Mouse (Mus musculus) ES-CJ7 (cell line): Measurements from ENCODE around the gene Alg12.

Source experiments
- DNase-seq: peaks from one replicate; pipeline ENCODE4 v3.0.0; 2011; ENCODE audit warnings: low read depth, low spot score

Gene Alg12

DNA sequence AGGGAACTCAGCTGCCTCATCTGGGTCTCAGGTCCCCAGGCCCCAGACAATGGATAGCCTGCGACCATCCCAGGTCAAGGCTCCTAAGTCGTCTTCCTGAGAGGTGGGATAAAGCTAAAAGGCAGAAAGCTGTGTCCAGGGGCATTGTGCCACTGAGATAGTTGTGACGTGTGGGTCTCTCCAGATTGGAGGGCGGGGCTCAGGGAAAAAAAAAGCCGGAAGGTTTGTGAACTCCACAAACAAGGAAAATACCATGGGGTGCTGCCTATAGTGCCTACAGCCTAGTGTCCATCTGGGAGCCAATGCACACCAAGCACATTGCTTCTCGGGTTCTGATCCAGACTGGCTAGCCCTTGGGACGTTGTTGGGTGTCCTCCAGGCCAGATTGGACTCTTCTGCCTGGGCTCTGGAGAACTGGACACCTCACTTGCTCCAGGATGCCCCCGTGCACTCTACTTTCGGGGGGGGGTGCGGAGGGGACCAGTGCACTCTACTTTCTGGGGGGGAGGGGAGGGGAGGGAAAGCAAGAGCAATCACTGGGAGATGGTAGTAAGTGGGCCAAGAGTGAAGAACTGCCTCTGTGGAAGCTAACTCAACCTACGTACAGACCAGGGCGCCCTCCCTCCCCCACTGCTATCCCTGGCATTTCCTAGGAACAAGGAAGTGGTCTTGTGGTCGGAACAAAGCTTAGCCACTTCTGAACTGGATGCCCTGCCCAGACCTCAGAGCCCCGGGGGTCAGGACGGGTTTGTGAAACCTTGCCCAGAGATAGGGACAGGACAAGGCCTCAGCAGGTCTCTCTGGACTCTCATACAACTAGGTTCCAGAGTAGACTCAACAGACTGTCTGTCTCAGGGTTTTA, 36.1 kb upstream of the Alg12 start:
- DNase-seq = peak; percentile 47

GRCm38 (mm10) chr15:88854119-88854968, 35.2 kb upstream of the Alg12 start:
- DNase-seq = peak; percentile 62

- no peak for DNase-seq
These were observed 34.0 kb upstream of the Alg12 start for GRCm38 (mm10) chr15:88853106-88853505.

DNA sequence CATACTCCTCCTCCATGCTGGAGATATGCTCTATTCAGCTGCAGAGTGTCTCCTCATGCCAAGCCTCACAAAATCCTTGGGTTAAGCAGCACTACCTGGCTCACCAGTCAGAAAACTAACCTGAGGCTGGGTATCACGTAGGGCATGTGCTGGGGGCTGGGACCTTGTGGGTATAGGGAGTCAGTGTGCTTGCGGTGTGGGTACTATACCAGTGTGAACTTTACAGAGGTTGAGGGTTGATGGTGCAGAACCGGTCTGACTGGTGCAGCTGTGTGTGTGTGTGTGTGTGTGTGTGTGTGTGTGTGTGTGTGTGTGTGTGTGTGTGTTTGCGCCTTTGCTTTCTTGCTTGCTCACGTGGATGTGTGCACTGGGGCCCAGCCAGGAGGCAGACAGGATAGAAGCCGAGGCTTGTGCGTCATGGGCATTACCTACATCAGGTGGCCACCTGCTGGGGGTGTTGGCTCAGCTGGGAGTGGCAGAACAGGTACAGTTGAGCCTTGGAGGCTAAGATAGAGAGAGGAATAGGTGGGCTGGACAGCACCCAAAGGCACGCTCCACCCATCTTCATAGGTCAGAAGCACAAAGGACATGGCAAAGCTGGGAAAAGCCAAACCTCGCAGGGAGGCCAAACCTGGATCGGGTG, 32.5 kb upstream of the Alg12 start:
- DNase-seq = no peak

DNA sequence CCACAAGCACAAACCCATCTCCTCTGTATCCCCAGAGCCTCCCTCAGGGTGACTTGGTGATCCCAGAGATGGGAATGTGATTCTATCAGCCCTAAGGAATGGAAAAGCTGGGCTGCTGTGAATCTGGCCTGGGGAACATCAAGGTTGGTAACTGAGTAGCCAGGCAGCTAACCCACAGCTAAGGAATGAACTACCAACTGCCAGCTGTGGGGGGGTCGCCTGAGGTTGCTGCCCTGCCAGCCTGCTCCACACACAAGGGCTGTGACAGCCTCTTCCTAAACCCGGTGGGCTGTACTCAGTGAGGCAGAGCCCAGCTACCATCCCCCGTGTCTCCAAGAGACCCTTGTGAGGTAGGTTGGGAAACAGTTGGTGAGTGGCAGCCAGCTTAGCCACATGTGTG, 32.0 kb upstream of the Alg12 start:
- no peak for DNase-seq

GRCm38 (mm10) chr15:88850146-88850826, 31.2 kb upstream of the Alg12 start:
- no peak for DNase-seq

DNA sequence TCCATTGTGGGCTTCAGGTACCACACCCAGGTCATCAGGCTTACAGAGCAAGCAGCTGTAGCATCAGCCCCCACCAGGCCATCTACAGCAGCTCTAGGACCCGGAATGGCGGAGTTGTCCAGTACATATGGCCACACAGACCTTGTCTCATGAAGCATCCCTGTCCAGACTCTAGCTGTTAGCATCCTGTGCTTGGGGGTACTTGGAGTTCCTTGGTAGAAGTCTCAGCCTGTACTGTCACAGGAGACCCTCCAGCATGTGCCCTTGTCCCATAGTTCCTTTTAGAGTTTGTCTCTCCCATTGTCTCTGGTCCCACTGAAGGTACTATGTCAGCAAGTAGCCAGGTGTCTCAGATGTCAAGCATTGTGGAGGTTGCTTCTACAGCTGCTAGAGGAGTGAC, 30.5 kb upstream of the Alg12 start:
- no peak for DNase-seq

- DNase-seq = no peak
These were observed 29.5 kb upstream of the Alg12 start for GRCm38 (mm10) chr15:88848661-88849060.

- no peak for DNase-seq
These were observed 25.8 kb upstream of the Alg12 start for GRCm38 (mm10) chr15:88844966-88845365.

GRCm38 (mm10) chr15:88843486-88844097, 24.5 kb upstream of the Alg12 start:
- DNase-seq = no peak

GRCm38 (mm10) chr15:88842300-88842673, 23.2 kb upstream of the Alg12 start:
- no peak for DNase-seq

DNA sequence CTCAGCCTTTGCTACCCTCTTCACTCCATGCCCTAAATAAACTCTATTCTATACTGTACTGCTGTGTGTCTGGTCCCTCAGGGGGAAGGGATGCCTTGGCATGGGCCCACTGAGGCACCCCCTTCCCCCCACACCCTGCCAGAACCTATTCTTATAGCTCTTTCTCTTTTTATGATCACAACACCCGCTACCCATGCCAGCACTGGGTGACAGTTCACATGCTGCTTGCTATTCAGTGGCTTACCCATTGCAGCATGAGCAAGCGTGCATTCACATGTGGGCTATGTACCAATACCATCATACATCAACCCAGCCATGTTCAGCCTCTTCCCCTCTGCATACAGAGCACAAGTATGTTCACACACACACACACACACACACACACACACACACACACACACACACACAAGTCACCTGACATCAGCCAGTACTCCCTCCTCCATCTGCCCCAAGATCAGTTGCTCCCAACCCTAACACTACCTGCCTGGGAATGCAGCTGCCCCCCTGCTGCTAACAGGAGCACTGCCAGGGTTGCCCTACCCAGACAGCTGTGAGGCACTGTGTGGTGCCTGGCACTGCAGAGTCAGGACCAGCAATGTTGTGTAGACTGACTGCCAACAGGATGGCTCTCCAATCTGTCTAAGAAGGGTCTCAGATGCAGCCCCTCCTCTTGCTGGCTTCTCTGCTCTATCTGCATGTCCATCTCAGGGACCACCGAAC, 22.6 kb upstream of the Alg12 start:
- DNase-seq = no peak

DNA sequence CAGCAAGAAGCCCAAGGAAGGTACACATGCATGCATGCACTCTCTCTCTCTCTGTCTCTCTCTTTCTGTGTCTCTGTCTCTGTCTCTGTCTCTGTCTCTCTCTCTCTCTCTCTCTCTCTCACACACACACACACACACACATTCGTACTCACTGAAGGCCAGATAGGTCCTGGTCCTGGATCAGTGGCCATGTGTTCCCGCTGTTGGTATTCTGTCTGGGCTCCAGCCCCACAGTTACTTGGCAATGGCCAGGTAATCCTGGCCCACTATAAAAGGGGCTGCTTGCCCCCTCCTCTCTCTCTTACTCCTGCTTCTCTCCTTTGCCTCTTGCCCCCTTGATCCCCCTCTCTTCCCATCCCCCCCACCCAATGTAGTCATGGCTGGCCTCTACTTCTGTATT, 22.0 kb upstream of the Alg12 start:
- no peak for DNase-seq

- no peak for DNase-seq
These were observed 21.0 kb upstream of the Alg12 start for GRCm38 (mm10) chr15:88840126-88840525.

DNA sequence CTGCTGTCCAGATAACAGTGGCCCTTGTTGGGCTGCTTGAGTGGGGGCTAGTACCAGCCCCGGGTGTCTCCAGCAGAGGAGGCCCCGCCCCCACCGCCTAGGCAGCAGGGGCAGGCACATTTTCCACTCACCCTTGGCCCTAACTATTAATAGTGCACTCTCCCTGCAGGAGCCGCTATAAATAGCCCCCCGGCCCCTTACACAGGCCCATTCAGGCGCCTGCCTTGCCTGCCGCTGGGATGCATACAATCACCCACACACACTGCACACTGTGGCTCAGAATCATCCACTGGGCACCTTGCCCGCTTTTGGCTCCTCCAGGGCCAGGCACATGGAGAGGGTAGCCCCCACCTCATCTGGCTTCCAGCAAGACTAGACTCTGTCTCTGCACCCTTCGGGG, 20.2 kb upstream of the Alg12 start:
- DNase-seq = peak; percentile 45

DNA sequence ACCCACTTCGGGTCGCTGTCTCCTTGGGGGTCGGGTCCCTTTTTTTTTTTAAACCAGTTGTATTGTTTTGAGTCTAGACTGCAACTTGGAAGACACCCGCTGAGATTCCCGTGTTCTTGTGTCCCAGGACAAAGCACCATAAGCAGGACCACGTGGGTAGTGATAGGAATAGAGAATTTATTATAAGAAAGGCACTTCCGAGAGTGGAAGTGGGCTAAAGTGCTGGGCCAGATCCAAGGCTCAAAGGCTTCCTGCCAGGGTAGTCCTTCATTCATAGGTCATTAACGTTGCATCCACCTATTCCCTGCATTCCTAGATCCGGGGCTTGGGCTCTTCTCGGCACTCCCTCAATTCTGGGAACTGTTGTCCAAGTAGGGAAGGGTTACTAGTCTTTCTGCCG, 18.9 kb upstream of the Alg12 start:
- DNase-seq = peak; percentile 90

- DNase-seq = peak; percentile 96
These were observed 18.2 kb upstream of the Alg12 start for GRCm38 (mm10) chr15:88837199-88837932.

- no peak for DNase-seq
These were observed 17.5 kb upstream of the Alg12 start for GRCm38 (mm10) chr15:88836571-88836970.

GRCm38 (mm10) chr15:88836031-88836430, 16.9 kb upstream of the Alg12 start:
- peak; percentile 60 for DNase-seq

DNA sequence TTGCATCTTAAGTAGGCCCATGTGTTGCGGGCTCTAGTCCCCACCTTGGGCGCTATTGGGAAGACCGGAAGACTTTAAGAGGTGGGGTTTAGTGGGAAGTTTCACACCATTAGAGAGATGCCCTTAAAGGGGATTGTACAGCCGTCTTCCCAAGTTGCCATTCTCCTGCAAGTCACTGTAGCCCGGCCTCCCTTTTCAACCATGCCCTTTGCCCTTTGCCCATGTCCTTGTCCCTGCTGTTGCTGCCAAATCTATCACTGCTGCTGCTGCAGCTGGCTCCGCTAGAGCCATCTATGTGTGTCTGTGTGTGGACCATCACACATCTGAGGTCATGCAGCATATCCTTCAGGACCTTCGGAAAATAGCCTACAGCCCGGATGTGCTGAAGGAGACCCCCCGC, 13.4 kb upstream of the Alg12 start:
- DNase-seq = no peak
